Mouse (Mus musculus): ENCODE measurements at regions not wholly inside any gene's neighbourhood (a gene's known extent, or its start where the extent isn't known, plus 50 kb on each side); places are given as distances from the start of the nearest gene placed in this dataset.
A peak's percentile ranks its signal among the peaks of the same experiment; 100 is the strongest.

GRCm38 (mm10) chr3:120897221-120897620, 274.3 kb downstream of the Rwdd3 start:
- H3K36me3 ChIP-seq, result no peaks in the 10 kb centered on the region
- no peak overlapping the region for H3K9ac ChIP-seq
- 85% methylated on average over 12 of the region's 12 CpGs for WGBS
- no peaks in the 10 kb centered on the region for H3K27me3 ChIP-seq (replicated peaks)
- no peaks in the 10 kb centered on the region for H3K9me3 ChIP-seq (replicated peaks)
- no peaks in the 10 kb centered on the region for H3K4me1 ChIP-seq (replicated peaks)
- H3K27ac ChIP-seq (ENCODE audit: poor library complexity, severe bottlenecking), result no peak overlapping the region
- no peak for ATAC-seq (ENCODE audit: insufficient number of reproducible peaks, low FRiP score)
- H3K4me3 ChIP-seq, result no peak overlapping the region
- no peak overlapping the region for H3K4me2 ChIP-seq

GRCm38 (mm10) chr3:120886063-120886841, 285.2 kb downstream of the Rwdd3 start:
- H3K4me1 ChIP-seq (replicated peaks), result no peaks in the 10 kb centered on the region
- H3K27me3 ChIP-seq (replicated peaks), result no peaks in the 10 kb centered on the region
- no peak overlapping the region for H3K9ac ChIP-seq
- peak overlapping the region; percentile 45 for H3K4me2 ChIP-seq
- H3K4me3 ChIP-seq, result no peak overlapping the region
- ATAC-seq (ENCODE audit: insufficient number of reproducible peaks, low FRiP score), result no peak; the same call in 1 of the 2 replicates
- no peaks in the 10 kb centered on the region for H3K9me3 ChIP-seq (replicated peaks)
- H3K27ac ChIP-seq (ENCODE audit: poor library complexity, severe bottlenecking), result no peak overlapping the region
- H3K36me3 ChIP-seq, result no peaks in the 10 kb centered on the region
- 49% methylated on average over 20 of the region's 20 CpGs for WGBS

GRCm38 (mm10) chr3:120885401-120885800, 286.1 kb downstream of the Rwdd3 start:
- H3K9ac ChIP-seq, result no peak overlapping the region
- H3K4me3 ChIP-seq, result no peak overlapping the region
- H3K27me3 ChIP-seq (replicated peaks), result no peaks in the 10 kb centered on the region
- H3K4me1 ChIP-seq (replicated peaks), result no peaks in the 10 kb centered on the region
- no peaks in the 10 kb centered on the region for H3K9me3 ChIP-seq (replicated peaks)
- H3K4me2 ChIP-seq, result no peak overlapping the region
- 70% methylated on average over 5 of the region's 5 CpGs for WGBS
- H3K36me3 ChIP-seq, result no peaks in the 10 kb centered on the region
- no peak for ATAC-seq (ENCODE audit: insufficient number of reproducible peaks, low FRiP score)
- H3K27ac ChIP-seq (ENCODE audit: poor library complexity, severe bottlenecking), result no peak overlapping the region

GRCm38 (mm10) chr3:120884189-120884588, 287.3 kb downstream of the Rwdd3 start:
- Histone ChIP-seq H3K4me1 (replicated peaks) (no peaks in the 10 kb centered on the region), H3K27me3 (replicated peaks) (no peaks in the 10 kb centered on the region), H3K4me2 (no peak overlapping the region), H3K9ac (no peak overlapping the region), H3K36me3 (no peaks in the 10 kb centered on the region), H3K9me3 (replicated peaks) (no peaks in the 10 kb centered on the region), H3K4me3 (no peak overlapping the region), H3K27ac (ENCODE audit: poor library complexity, severe bottlenecking) (no peak overlapping the region)
- WGBS, result 64% methylated on average over 10 of the region's 10 CpGs
- no peak for ATAC-seq (ENCODE audit: insufficient number of reproducible peaks, low FRiP score)

GRCm38 (mm10) chr3:120883650-120884049, 287.8 kb downstream of the Rwdd3 start:
- WGBS, result 69% methylated on average over 5 of the region's 5 CpGs
- H3K4me2 ChIP-seq, result no peak overlapping the region
- no peak for ATAC-seq (ENCODE audit: insufficient number of reproducible peaks, low FRiP score)

GRCm38 (mm10) chr3:120879409-120879808, 292.1 kb downstream of the Rwdd3 start:
- Histone ChIP-seq H3K36me3 (no peaks in the 10 kb centered on the region), H3K9me3 (replicated peaks) (no peaks in the 10 kb centered on the region), H3K27ac (ENCODE audit: poor library complexity, severe bottlenecking) (no peak overlapping the region), H3K4me1 (replicated peaks) (no peaks in the 10 kb centered on the region), H3K4me2 (no peak overlapping the region), H3K27me3 (replicated peaks) (no peaks in the 10 kb centered on the region), H3K9ac (no peak overlapping the region), H3K4me3 (no peak overlapping the region)
- ATAC-seq (ENCODE audit: insufficient number of reproducible peaks, low FRiP score), result no peak
- WGBS, result 67% methylated on average over 2 of the region's 2 CpGs

More at GRCm38 (mm10) chr3:120883650-120884049, 287.8 kb downstream of the Rwdd3 start:
- Histone ChIP-seq H3K9ac (no peak overlapping the region), H3K9me3 (replicated peaks) (no peaks in the 10 kb centered on the region), H3K36me3 (no peaks in the 10 kb centered on the region), H3K27ac (ENCODE audit: poor library complexity, severe bottlenecking) (no peak overlapping the region), H3K4me1 (replicated peaks) (no peaks in the 10 kb centered on the region), H3K27me3 (replicated peaks) (no peaks in the 10 kb centered on the region), H3K4me3 (no peak overlapping the region)

GRCm38 (mm10) chr3:120875740-120876139, 295.8 kb downstream of the Rwdd3 start:
- no peak for ATAC-seq (ENCODE audit: insufficient number of reproducible peaks, low FRiP score)
- Histone ChIP-seq H3K27me3 (replicated peaks) (no peaks in the 10 kb centered on the region), H3K27ac (ENCODE audit: poor library complexity, severe bottlenecking) (no peak overlapping the region), H3K36me3 (no peaks in the 10 kb centered on the region), H3K9ac (no peak overlapping the region), H3K4me3 (no peak overlapping the region), H3K4me2 (no peak overlapping the region), H3K9me3 (replicated peaks) (no peaks in the 10 kb centered on the region), H3K4me1 (replicated peaks) (no peaks in the 10 kb centered on the region)
- 84% methylated on average over 3 of the region's 3 CpGs for WGBS

- ATAC-seq (ENCODE audit: insufficient number of reproducible peaks, low FRiP score), result no peak
- Histone ChIP-seq H3K27ac (ENCODE audit: poor library complexity, severe bottlenecking) (no peak overlapping the region), H3K4me2 (no peak overlapping the region; the same call in 1 of the 2 replicates), H3K4me1 (replicated peaks) (0 out of 2 replicates have a peak, but pooled peaks cover 4% of the 10 kb centered on the region), H3K4me3 (no peak overlapping the region), H3K9me3 (replicated peaks) (no peaks in the 10 kb centered on the region), H3K9ac (no peak overlapping the region), H3K27me3 (replicated peaks) (no peaks in the 10 kb centered on the region), H3K36me3 (no peaks in the 10 kb centered on the region)
- WGBS, result 38% methylated on average over 8 of the region's 8 CpGs
These were observed 306.5 kb downstream of the Rwdd3 start for GRCm38 (mm10) chr3:120865036-120865435.

GRCm38 (mm10) chr3:120861641-120862040, 309.9 kb downstream of the Rwdd3 start:
- Histone ChIP-seq H3K27ac (ENCODE audit: poor library complexity, severe bottlenecking) (no peak overlapping the region), H3K4me3 (no peak overlapping the region), H3K27me3 (replicated peaks) (no peaks in the 10 kb centered on the region), H3K4me2 (no peak overlapping the region), H3K4me1 (replicated peaks) (0 out of 2 replicates have a peak, but pooled peaks cover 4% of the 10 kb centered on the region), H3K9ac (no peak overlapping the region), H3K9me3 (replicated peaks) (no peaks in the 10 kb centered on the region), H3K36me3 (no peaks in the 10 kb centered on the region)
- ATAC-seq (ENCODE audit: insufficient number of reproducible peaks, low FRiP score), result no peak
- 69% methylated on average over 4 of the region's 4 CpGs for WGBS

GRCm38 (mm10) chr3:120858281-120858680, 313.2 kb downstream of the Rwdd3 start:
- H3K27ac ChIP-seq (ENCODE audit: poor library complexity, severe bottlenecking), result no peak overlapping the region
- no peak overlapping the region for H3K4me3 ChIP-seq
- H3K4me1 ChIP-seq (replicated peaks), result no peaks in the 10 kb centered on the region
- no peaks in the 10 kb centered on the region for H3K36me3 ChIP-seq
- ATAC-seq (ENCODE audit: insufficient number of reproducible peaks, low FRiP score), result no peak
- 86% methylated on average over 13 of the region's 13 CpGs for WGBS
- H3K4me2 ChIP-seq, result no peak overlapping the region
- no peaks in the 10 kb centered on the region for H3K27me3 ChIP-seq (replicated peaks)
- H3K9ac ChIP-seq, result no peak overlapping the region
- no peaks in the 10 kb centered on the region for H3K9me3 ChIP-seq (replicated peaks)

- no peak overlapping the region for H3K9ac ChIP-seq
- H3K9me3 ChIP-seq (replicated peaks), result no peaks in the 10 kb centered on the region
- H3K4me1 ChIP-seq (replicated peaks), result no peaks in the 10 kb centered on the region
- no peaks in the 10 kb centered on the region for H3K27me3 ChIP-seq (replicated peaks)
- 82% methylated on average over 3 of the region's 3 CpGs for WGBS
- no peaks in the 10 kb centered on the region for H3K36me3 ChIP-seq
- no peak overlapping the region for H3K27ac ChIP-seq (ENCODE audit: poor library complexity, severe bottlenecking)
- no peak overlapping the region for H3K4me3 ChIP-seq
- no peak for ATAC-seq (ENCODE audit: insufficient number of reproducible peaks, low FRiP score)
- H3K4me2 ChIP-seq, result no peak overlapping the region
These were observed 317.2 kb downstream of the Rwdd3 start for GRCm38 (mm10) chr3:120854322-120854721.

GRCm38 (mm10) chr3:120843623-120844022, 327.9 kb downstream of the Rwdd3 start:
- H3K9ac ChIP-seq, result no peak overlapping the region
- no peaks in the 10 kb centered on the region for H3K9me3 ChIP-seq (replicated peaks)
- 90% methylated on average over 2 of the region's 2 CpGs for WGBS
- H3K27me3 ChIP-seq (replicated peaks), result no peaks in the 10 kb centered on the region
- H3K4me2 ChIP-seq, result no peak overlapping the region
- no peak for ATAC-seq (ENCODE audit: insufficient number of reproducible peaks, low FRiP score)
- no peak overlapping the region for H3K4me3 ChIP-seq
- no peaks in the 10 kb centered on the region for H3K36me3 ChIP-seq
- no peak overlapping the region for H3K27ac ChIP-seq (ENCODE audit: poor library complexity, severe bottlenecking)
- H3K4me1 ChIP-seq (replicated peaks), result no peaks in the 10 kb centered on the region
